Mouse (Mus musculus) liver, embryonic 14.5 days (tissue): Measurements from ENCODE around the gene Prm2.

Experiments
- CTCF ChIP-seq: IDR thresholded peaks from 2 replicates; pipeline ENCODE4 v1.5.1; 2016; ENCODE audit warnings: antibody characterized with exemption, low read depth, control low read depth
- EP300 ChIP-seq: IDR thresholded peaks from 2 replicates; pipeline ENCODE4 v1.6.1; 2016; ENCODE audit warnings: antibody characterized with exemption, low read depth

GRCm38 (mm10) chr16:10828461-10828805 lies 32.5 kb upstream of the Prm2 start:
- TF ChIP-seq CTCF (no peak), EP300 (no peak)
